ENCODE assay signal across 13 mouse cellular contexts in the genomic region with DNA sequence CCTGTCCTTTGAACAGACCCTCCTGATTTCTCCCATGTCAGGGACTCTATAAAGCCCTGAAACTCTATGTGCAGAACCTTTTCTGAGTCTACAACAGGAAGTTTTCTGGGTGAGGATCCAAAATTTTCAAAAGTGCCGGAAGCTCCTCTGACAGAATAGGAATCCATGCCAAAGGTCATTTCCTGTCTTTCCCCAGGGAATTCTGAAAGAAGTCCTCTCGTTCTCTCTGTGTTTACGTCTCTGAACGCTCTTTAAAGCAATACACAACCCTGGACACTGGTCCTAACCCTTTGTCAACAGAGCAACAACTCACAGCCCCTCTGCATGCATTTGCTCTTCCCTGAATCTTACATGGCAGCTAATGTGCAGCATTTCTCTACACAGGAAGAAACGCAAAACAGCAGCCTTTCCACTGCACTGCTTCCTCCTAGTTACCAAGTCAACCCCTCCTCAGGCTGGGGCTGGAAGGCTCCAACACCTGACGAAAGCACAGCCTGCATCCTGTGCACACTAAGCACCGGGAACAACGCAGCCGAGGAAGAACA. TPM values are rescaled to one million over a fixed set of nuclear protein-coding genes. Genes with fewer than 3 reads are reported as not detected.
DNase-seq lines count a peak whose midpoint lies in the region; ATAC-seq lines count a peak whose summit lies in the region.
"Had no signal": no experiment of that assay in that cellular context is flagged by ENCODE, and none has a peak within 500 bp of the region (broad histone marks: within the 10 kb centered on the region; RNA-seq: fewer than 3 reads in every experiment).

No protein-coding gene starts in this region.

- H3K36me3 ChIP-seq in heart, embryonic 10.5 days: peaks cover 68% of the 10 kb centered on the region
- peaks cover 28% of the 10 kb centered on the region for H3K36me3 ChIP-seq in intestine, embryonic 15.5 days

- H3K4me1 ChIP-seq in heart, embryonic 10.5 days: peaks cover 3% of the 10 kb centered on the region; the same call in 1 of the 2 replicates
- peaks cover 2% of the 10 kb centered on the region; the same call in 1 of the 2 replicates for H3K4me1 ChIP-seq in intestine, embryonic 15.5 days (replicated peaks)
- H3K4me1 ChIP-seq: embryonic facial prominence, embryonic 13.5 days; hindbrain, embryonic 12.5 days; limb, embryonic 13.5 days; neural tube, embryonic 12.5 days had no signal

- peak; percentile 97 for DNase-seq in heart, adult 11 months
- DNase-seq in heart, embryonic 10.5 days (ENCODE audit: low spot score): no peak
- DNase-seq in embryo, embryonic 11 days: peak; percentile 12
- peak; percentile 36 for DNase-seq in lung, postnatal 14 days
- no peak for DNase-seq in thymus, postnatal 25 days
- no peak for DNase-seq in T-cell, adult 2 months (ENCODE audit: low spot score)
- DNase-seq in left cerebral cortex, adult 18-20 months (ENCODE audit: low spot score in 2 of 2): no peak

- H3K27me3 ChIP-seq in heart, embryonic 10.5 days (ENCODE audit: insufficient read depth, poor library complexity, severe bottlenecking): no peaks in the 10 kb centered on the region
- H3K27me3 ChIP-seq in intestine, embryonic 15.5 days (replicated peaks): no peaks in the 10 kb centered on the region
- H3K27me3 ChIP-seq: embryonic facial prominence, embryonic 13.5 days; hindbrain, embryonic 12.5 days; limb, embryonic 13.5 days; neural tube, embryonic 12.5 days had no signal

- ATAC-seq in intestine, embryonic 15.5 days: no peak
- ATAC-seq: CD4-positive, CD25-positive, alpha-beta regulatory T cell, adult 4 months had no signal

- no peak overlapping the region for H3K27ac ChIP-seq in heart, embryonic 10.5 days
- peak overlapping the region; percentile 48; the same call in 1 of the 2 replicates for H3K27ac ChIP-seq in intestine, embryonic 15.5 days
- H3K27ac ChIP-seq: hindbrain, embryonic 12.5 days; limb, embryonic 13.5 days; neural tube, embryonic 12.5 days had no signal

- WGBS in heart, embryonic 10.5 days: 69% methylated on average over 9 of the region's 9 CpGs
- 56% methylated on average over 9 of the region's 9 CpGs for WGBS in intestine, embryonic 15.5 days

- H3K4me2 ChIP-seq in intestine, embryonic 15.5 days (replicated peaks): no peak overlapping the region
- H3K4me2 ChIP-seq: embryonic facial prominence, embryonic 13.5 days; hindbrain, embryonic 12.5 days; limb, embryonic 13.5 days; neural tube, embryonic 12.5 days had no signal

- H3K4me3 ChIP-seq in heart, embryonic 10.5 days: no peak overlapping the region
- H3K4me3 ChIP-seq in intestine, embryonic 15.5 days (replicated peaks): no peak overlapping the region
- H3K4me3 ChIP-seq: embryonic facial prominence, embryonic 13.5 days; hindbrain, embryonic 12.5 days; limb, embryonic 13.5 days; neural tube, embryonic 12.5 days had no signal

- H3K9ac ChIP-seq in intestine, embryonic 15.5 days: no peak overlapping the region
- H3K9ac ChIP-seq: hindbrain, embryonic 12.5 days; limb, embryonic 13.5 days; neural tube, embryonic 12.5 days had no signal

- H3K9me3 ChIP-seq in heart, embryonic 10.5 days: no peaks in the 10 kb centered on the region
- H3K9me3 ChIP-seq in intestine, embryonic 15.5 days: no peaks in the 10 kb centered on the region
- H3K9me3 ChIP-seq: embryonic facial prominence, embryonic 13.5 days; hindbrain, embryonic 12.5 days; limb, embryonic 13.5 days; neural tube, embryonic 12.5 days had no signal

RNA-seq across cellular contexts. Expression of gene Fam76a, which starts 17.5 kb away (rescaled TPM):
- polyA plus RNA-seq in heart, embryonic 10.5 days (2016; fragmentation: Nextera tagmentation; extraction: Ambion mirVana): 32.3 and 33.1 TPM in 2 replicates
- 41.8 and 45.3 TPM in 2 replicates for polyA plus RNA-seq in intestine, embryonic 15.5 days (2015; fragmentation: Nextera tagmentation; extraction: Ambion mirVana)
- total RNA-seq in left cerebral cortex, adult 18-20 months (2021): 10 to 100 TPM; 53.2 to 58.1 TPM

RNA-seq across cellular contexts. Expression of gene Stx12, which starts 20.5 kb away (rescaled TPM):
- 54.6 and 58.1 TPM in 2 replicates for polyA plus RNA-seq in heart, embryonic 10.5 days (2016; fragmentation: Nextera tagmentation; extraction: Ambion mirVana)
- 54.2 and 57.7 TPM in 2 replicates for polyA plus RNA-seq in intestine, embryonic 15.5 days (2015; fragmentation: Nextera tagmentation; extraction: Ambion mirVana)
- 100 to 1,000 TPM; 106 to 111 TPM for total RNA-seq in left cerebral cortex, adult 18-20 months (2021)

Comparison
In these comparisons a context has a peak if more than half of its experiments do, and no peak if none do; other contexts are left out.
1. DNase-seq: peak in heart, adult 11 months (single experiment), embryo, embryonic 11 days (single experiment) and lung, postnatal 14 days (single experiment); none in heart, embryonic 10.5 days (single experiment), thymus, postnatal 25 days (single experiment), T-cell, adult 2 months (single experiment) and left cerebral cortex, adult 18-20 months (0 of 2).